Mouse (Mus musculus) liver, embryonic 12.5 days (tissue): ENCODE measurements around the gene Gramd1b. TPM values are rescaled to one million over a fixed set of nuclear protein-coding genes. Genes with fewer than 3 reads are reported as not detected.
"Not testable (repeated sequence)": the region's sequence is repeated elsewhere in the genome, so short reads cannot be mapped to it uniquely, and the experiment has no call there.

ENCODE experiments used
- ATAC-seq: fragments of 200-750 bp; cut with Nextera tagmentation; 2 replicates; pipeline ENCODE4 v1.8.0; 2017; ENCODE audit warnings: moderate number of reproducible peaks, mild to moderate bottlenecking, moderate library complexity
- H3K27ac ChIP-seq: fragments of 300-500 bp; sonication (generic); 2 replicates; pipeline ENCODE4 v1.5.1; 2016; ENCODE audit warnings: mild to moderate bottlenecking
- H3K27me3 ChIP-seq: fragments of 300-500 bp; sonication (generic); replicated peaks from 2 replicates; pipeline ENCODE4 v1.6.1; 2016; ENCODE audit warnings: mild to moderate bottlenecking, moderate library complexity
- H3K36me3 ChIP-seq: fragments of 300-500 bp; sonication (generic); 2 replicates; pipeline ENCODE4 v1.6.1; 2016; ENCODE audit warnings: mild to moderate bottlenecking, moderate library complexity
- H3K4me1 ChIP-seq: fragments of 300-500 bp; sonication (generic); 2 replicates; pipeline ENCODE4 v1.6.1; 2016
- H3K4me2 ChIP-seq: fragments of 300-500 bp; sonication (generic); 2 replicates; pipeline ENCODE4 v1.6.1; 2016; ENCODE audit warnings: mild to moderate bottlenecking, moderate library complexity
- H3K4me3 ChIP-seq: fragments of 300-500 bp; sonication (generic); 2 replicates; pipeline ENCODE4 v1.5.1; 2016; ENCODE audit warnings: mild to moderate bottlenecking, moderate library complexity
- H3K9ac ChIP-seq: fragments of 300-500 bp; sonication (generic); 2 replicates; pipeline ENCODE4 v1.6.1; 2016; ENCODE audit warnings: mild to moderate bottlenecking, moderate library complexity
- H3K9me3 ChIP-seq: fragments of 300-500 bp; sonication (generic); replicated peaks from 2 replicates; pipeline ENCODE4 v1.6.1; 2016; ENCODE audit warnings: mild to moderate bottlenecking, moderate library complexity
- WGBS: fragments of 180-500 bp; shearing (Covaris S2); methylation state at CpG from one replicate; pipeline ENCODE4 v1.1.7; 2016; ENCODE audit not compliant: insufficient replicate concordance; 5-methylcytosine and 5-hydroxymethylcytosine counted together
- polyA plus RNA-seq: library from polyadenylated mRNA; unstranded; fragments of >200 nt; fragmentation: Nextera tagmentation; extraction: Ambion mirVana; gene quantifications from 2 replicates; pipeline ENCODE4 v1.2.1, GENCODE M21; 2016

Gene Gramd1b
- polyA plus RNA-seq, 1 experiment from 2014 or later: 1.7 TPM

DNA sequence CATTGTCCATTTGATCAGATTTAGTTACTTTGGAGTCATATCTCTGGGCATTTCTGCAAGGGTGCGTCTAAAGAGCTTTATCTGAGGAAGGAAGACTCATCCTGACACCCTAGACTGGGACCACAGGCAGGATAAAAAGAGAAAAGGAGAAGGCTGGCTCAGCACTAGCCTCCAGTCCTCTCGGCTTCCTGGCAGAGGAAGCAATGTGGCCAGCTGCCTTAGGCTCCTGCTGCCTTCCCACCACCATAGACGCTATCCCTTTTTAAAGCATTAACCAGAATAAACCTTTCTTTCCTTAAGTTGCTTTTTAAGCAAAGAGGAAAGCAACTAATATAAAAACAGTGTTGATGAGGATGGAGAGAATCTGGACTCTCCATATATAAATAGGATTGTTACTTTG lies 24.6 kb downstream of the Gramd1b start:
- no peak for ATAC-seq
- H3K27me3 ChIP-seq: no peaks in the 10 kb centered on the region
- H3K9me3 ChIP-seq: no peaks in the 10 kb centered on the region
- H3K4me1 ChIP-seq: no peaks in the 10 kb centered on the region
- H3K36me3 ChIP-seq: no peaks in the 10 kb centered on the region
- 20% methylated on average over 3 of the region's 3 CpGs for WGBS
- no peak overlapping the region for H3K27ac ChIP-seq
- no peak overlapping the region for H3K9ac ChIP-seq
- H3K4me3 ChIP-seq: no peak overlapping the region
- H3K4me2 ChIP-seq: no peak overlapping the region

DNA sequence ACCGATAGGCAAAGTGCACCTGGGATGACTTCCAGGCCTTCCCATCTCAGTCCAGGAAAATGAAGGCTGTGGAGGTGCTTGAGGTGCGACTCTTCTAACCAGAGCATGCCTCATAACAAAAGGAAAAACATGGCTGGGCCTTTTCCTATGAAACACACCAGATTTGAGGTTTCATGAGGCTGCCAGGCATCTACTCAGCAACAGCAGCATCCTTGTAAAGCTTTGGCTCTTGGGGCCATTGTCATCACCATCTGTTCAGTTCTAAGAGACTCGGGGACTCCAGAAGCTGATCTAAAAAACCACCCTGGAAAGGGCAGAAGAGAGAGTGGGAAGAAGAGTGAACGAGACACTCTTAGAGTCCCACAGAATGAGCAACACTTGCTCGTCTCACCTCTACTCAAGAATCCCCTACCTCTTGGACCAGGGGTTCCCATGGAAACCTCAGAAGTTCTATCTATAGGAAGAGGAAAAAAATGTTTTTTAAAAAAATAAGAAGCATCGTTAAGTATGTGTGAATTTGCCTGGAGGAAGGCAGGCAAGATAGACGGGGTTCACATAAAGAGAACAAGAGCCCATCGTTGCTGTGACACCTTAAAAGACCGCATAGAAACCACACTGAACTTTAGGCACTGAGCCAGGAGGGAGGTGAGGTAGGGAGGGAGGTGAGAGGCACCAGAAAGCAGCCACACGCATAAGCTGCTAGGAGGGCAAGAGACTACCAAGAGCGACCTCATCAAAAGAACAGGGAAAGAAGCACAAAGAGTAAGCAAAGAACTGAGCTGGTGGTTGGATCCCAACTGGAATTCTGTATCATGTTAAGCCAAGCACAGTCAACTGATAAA lies 25.5 kb downstream of the Gramd1b start:
- H3K9me3 ChIP-seq: no peaks in the 10 kb centered on the region
- no peak overlapping the region for H3K4me2 ChIP-seq
- no peak for ATAC-seq
- H3K9ac ChIP-seq: no peak overlapping the region
- no peak overlapping the region for H3K4me3 ChIP-seq
- no peaks in the 10 kb centered on the region for H3K4me1 ChIP-seq
- H3K36me3 ChIP-seq: no peaks in the 10 kb centered on the region
- H3K27ac ChIP-seq: no peak overlapping the region
- 57% methylated on average over 11 of the region's 11 CpGs for WGBS
- no peaks in the 10 kb centered on the region for H3K27me3 ChIP-seq

DNA sequence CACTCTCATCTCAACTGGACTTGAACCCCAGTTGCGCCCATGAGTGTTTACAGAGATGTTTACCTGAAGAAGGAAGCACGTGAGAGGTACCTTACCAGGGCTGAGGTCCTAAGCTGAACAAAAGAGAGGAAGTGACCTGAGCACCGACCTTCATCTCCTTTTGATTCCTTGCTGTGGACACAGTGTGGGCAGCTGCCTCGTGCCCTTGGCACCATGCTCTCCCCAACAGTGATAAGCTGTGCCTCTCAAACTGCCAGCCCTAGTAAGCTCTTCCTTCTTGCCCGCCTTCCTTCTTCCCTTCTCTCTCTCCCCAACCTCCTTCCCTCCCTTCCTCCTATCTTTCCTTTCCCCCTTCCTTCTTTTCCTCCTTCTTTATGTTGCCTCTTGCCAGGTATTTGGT lies 26.3 kb downstream of the Gramd1b start:
- Histone ChIP-seq H3K27ac (no peak overlapping the region), H3K4me2 (no peak overlapping the region), H3K4me3 (no peak overlapping the region), H3K9me3 (no peaks in the 10 kb centered on the region), H3K4me1 (no peaks in the 10 kb centered on the region), H3K36me3 (no peaks in the 10 kb centered on the region), H3K9ac (no peak overlapping the region), H3K27me3 (no peaks in the 10 kb centered on the region)
- 61% methylated on average over 5 of the region's 5 CpGs for WGBS
- no peak for ATAC-seq

DNA sequence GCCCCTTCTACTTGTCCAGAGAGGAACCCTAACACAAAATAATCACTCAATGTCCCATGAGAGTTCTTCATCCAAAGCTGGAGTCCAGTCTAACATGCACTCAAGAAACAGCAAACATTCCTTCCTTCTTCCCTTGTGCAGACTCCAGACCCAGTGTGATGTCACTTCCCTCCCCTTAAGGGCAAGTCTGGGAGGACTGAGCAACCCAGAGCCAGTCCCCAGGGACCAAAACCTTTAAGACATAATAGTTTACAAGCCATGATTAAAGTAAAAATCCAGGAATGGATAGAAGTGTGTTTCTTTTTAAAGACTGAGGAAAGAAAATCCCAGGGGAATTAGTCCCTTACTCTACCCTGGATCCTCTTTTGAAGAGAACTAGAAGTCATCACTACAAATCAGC lies 30.5 kb downstream of the Gramd1b start:
- H3K36me3 ChIP-seq: no peaks in the 10 kb centered on the region
- ATAC-seq: no peak
- no peak overlapping the region for H3K9ac ChIP-seq
- no peaks in the 10 kb centered on the region for H3K4me1 ChIP-seq
- no peaks in the 10 kb centered on the region for H3K9me3 ChIP-seq
- H3K4me3 ChIP-seq: no peak overlapping the region
- no peak overlapping the region for H3K4me2 ChIP-seq
- H3K27ac ChIP-seq: no peak overlapping the region
- no peaks in the 10 kb centered on the region for H3K27me3 ChIP-seq

DNA sequence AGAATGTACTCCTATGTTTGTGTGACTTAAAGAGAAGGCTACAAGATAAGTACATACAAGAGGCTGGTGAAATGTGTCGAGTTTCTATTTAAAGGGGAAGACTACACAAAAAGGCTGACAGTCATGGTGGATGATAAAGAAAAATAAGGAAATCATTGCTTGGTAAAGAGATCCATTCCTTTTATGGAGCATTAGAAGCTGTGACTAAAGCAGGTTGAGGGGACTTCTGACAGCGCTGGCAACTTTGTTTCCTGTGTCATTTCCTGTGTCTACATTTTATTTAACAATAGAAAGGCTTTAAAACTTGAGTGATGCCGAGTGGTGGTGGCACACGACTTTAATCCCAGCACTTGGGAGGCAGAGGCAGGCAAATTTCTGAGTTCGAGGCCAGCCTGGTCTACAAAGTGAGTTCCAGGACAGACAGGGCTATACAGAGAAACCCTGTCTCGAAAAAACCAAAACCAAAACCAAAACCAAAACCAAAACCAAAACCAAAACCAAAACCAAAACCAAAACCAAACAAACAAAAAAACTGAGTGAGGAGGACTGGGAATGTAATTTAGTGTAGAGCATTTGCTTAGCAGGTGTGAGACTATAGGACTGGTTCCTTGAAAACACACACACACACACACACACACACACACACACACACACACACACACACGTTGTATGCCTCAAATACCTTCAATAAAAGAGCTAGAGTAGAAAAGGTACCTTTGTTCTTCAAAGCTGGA lies 48.7 kb downstream of the Gramd1b start:
- H3K4me1 ChIP-seq, H3K36me3 ChIP-seq, H3K27ac ChIP-seq, H3K9me3 ChIP-seq, H3K4me2 ChIP-seq, ATAC-seq, H3K4me3 ChIP-seq, H3K27me3 ChIP-seq, H3K9ac ChIP-seq: not testable (repeated sequence)
- 25% methylated on average over 7 of the region's 7 CpGs for WGBS

DNA sequence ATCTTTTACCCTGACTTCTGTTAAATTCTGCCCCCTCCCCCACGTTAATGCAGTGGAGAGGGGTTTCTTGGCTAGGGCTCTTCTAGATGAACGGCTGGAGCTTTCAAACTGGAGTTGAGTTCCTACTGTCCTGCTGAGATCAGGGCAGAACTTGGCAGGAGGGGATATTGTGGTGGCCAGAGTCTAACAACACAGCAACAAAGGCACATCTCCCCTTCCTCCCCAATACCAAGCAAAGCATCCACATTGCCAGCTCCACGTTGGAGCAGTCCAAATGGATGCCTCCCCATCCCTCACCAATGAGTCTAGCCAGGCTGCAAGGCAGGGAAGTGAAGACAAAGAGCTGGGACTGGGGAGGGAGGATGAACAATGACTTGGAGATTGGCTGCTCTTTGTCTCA lies 49.9 kb downstream of the Gramd1b start:
- Histone ChIP-seq H3K27ac (no peak overlapping the region), H3K27me3 (no peaks in the 10 kb centered on the region), H3K4me2 (no peak overlapping the region), H3K4me3 (no peak overlapping the region), H3K9me3 (no peaks in the 10 kb centered on the region), H3K36me3 (no peaks in the 10 kb centered on the region), H3K4me1 (no peaks in the 10 kb centered on the region), H3K9ac (no peak overlapping the region)
- WGBS: 41% methylated on average over 3 of the region's 3 CpGs
- no peak for ATAC-seq

DNA sequence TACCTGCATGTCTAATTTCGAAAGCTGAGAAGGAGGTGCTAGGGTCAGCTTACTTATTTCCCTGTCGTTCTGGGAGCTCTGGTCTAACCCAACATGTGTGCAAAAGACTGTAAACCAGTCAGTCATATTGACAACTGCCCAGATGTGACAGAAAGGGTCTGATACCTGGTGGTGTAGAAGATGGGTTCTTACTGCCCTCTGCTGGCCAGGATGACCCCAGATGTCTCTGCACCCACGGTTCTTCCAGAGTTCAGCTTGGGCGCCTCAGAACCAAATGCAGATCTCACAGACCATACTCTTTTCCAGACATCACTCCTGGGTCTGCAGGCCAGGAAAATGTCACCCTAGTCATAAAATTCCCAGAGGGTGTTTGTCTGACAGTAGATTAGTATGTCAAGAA lies 51.9 kb downstream of the Gramd1b start:
- H3K27ac ChIP-seq: no peak overlapping the region
- H3K36me3 ChIP-seq: no peaks in the 10 kb centered on the region
- ATAC-seq: no peak
- WGBS: 31% methylated on average over 4 of the region's 4 CpGs
- no peak overlapping the region for H3K4me3 ChIP-seq
- no peaks in the 10 kb centered on the region for H3K9me3 ChIP-seq
- H3K4me1 ChIP-seq: no peaks in the 10 kb centered on the region
- H3K9ac ChIP-seq: no peak overlapping the region
- H3K4me2 ChIP-seq: no peak overlapping the region
- no peaks in the 10 kb centered on the region for H3K27me3 ChIP-seq

DNA sequence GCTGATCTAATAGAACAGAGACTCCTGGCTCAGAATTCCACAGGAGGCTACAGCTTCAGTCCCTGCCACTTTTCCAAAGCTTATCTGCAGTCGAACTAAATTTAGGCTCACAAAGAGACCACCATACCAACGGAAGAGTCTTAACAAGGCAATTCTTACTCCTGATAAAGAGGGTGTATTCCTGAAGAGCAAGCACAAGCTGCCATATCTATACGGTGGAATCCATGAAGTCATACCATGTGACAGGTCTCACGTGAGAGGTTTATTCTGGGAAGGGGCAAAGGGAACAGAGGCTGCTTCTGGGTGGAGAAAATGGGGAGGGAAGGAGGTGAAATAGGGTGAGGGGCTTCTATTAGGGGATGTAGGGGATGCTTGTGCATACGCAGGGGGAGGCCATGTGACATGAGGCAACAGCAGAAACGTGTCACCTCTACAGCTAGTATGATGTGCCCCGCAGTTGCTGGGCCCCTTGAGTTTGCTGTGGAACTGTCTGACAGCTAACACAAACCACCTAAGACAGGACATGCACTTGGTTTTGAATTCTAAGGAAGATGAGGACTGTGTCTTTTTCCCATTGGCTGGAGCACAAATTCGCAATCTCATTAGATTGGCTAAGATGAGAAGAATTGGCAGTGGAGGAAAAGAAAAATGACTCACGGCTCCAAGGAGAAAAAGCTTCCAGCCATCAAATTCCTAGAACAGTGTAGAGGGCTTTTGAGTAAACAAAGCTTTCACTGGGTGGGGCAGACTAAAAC lies 52.9 kb downstream of the Gramd1b start:
- Histone ChIP-seq H3K4me2 (no peak overlapping the region), H3K27ac (no peak overlapping the region)
- 60% methylated on average over 9 of the region's 9 CpGs for WGBS

DNA sequence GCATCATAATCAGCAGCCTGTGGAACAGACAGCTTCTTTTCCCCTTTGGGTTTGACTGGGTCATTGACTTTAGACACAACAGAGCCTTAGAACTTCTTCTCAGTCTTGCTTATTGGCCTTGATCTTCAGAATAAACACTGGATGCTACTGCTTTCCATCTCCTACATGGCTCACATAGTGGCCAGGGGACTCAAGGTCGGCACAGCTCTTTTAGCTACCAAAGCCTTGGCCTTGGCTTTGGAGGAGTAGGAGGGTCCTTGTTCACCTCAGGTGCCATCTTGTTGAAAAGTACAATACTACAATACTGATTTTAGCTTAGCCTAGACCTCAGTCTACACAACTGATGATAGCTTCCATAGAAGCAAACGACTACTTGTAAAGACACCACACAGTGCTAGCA lies 53.6 kb downstream of the Gramd1b start:
- Histone ChIP-seq H3K9ac (no peak overlapping the region), H3K9me3 (no peaks in the 10 kb centered on the region), H3K4me1 (no peaks in the 10 kb centered on the region), H3K36me3 (no peaks in the 10 kb centered on the region), H3K4me2 (no peak overlapping the region), H3K27me3 (no peaks in the 10 kb centered on the region), H3K27ac (no peak overlapping the region), H3K4me3 (no peak overlapping the region)
- 70% methylated on average over 2 of the region's 2 CpGs for WGBS
- ATAC-seq: no peak

More for the DNA sequence above, 52.9 kb downstream of the Gramd1b start:
- H3K36me3 ChIP-seq: no peaks in the 10 kb centered on the region
- no peak for ATAC-seq
- no peak overlapping the region for H3K4me3 ChIP-seq
- H3K4me1 ChIP-seq: no peaks in the 10 kb centered on the region
- no peaks in the 10 kb centered on the region for H3K9me3 ChIP-seq
- H3K9ac ChIP-seq: no peak overlapping the region
- H3K27me3 ChIP-seq: no peaks in the 10 kb centered on the region

DNA sequence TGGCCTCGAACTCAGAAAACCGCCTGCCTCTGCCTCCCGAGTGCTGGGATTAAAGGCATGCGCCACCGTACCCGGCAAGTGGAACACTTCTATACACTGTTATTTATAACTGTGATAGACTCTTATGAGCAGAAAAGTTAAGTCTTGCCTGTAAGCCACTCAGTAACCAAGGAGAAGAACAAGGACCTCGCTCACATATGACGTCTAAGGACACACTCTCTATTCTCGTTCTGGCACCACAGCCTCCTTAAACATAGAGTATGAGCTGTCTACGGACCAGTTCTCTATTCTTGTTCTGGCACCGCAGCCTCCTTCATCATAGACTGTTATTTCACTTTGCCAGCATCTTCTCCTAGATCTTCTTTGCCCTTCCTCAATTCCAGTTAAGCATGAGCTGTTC lies 55.1 kb downstream of the Gramd1b start:
- no peak overlapping the region for H3K27ac ChIP-seq
- H3K9ac ChIP-seq: no peak overlapping the region
- ATAC-seq: no peak
- no peaks in the 10 kb centered on the region for H3K27me3 ChIP-seq
- H3K4me2 ChIP-seq: no peak overlapping the region
- H3K4me1 ChIP-seq: no peaks in the 10 kb centered on the region
- no peak overlapping the region for H3K4me3 ChIP-seq
- no peaks in the 10 kb centered on the region for H3K9me3 ChIP-seq
- H3K36me3 ChIP-seq: no peaks in the 10 kb centered on the region
- WGBS: 76% methylated on average over 11 of the region's 11 CpGs

DNA sequence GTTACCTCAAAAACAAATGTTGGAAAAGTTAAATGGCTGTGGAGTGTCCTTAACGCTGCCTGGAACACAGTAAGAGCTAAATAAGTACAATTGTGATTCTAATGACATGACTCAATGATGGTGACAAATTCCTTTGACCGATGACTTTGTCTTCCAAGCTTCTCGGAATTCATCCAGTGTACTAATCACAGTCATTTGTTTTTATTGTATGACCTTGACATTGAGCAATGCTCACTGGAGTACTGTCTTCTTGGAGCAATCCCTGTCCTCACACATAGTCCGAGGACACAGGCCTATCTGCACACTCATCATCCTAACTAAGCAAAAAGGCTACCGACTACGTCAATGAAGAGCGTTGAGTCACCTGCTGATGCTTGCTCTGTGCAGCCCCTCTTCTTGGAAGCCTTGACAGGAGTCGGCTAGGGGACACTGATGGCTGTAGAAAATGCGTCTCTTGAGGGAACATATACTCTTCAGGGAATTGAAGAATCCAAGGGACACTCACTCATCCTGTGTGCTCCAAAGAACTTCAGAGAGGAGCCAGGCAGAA lies 58.1 kb downstream of the Gramd1b start:
- ATAC-seq: no peak
- Histone ChIP-seq H3K27me3 (no peaks in the 10 kb centered on the region), H3K4me3 (no peak overlapping the region), H3K9me3 (no peaks in the 10 kb centered on the region), H3K4me2 (no peak overlapping the region), H3K27ac (no peak overlapping the region), H3K36me3 (no peaks in the 10 kb centered on the region), H3K9ac (no peak overlapping the region), H3K4me1 (no peaks in the 10 kb centered on the region)
- 71% methylated on average over 9 of the region's 9 CpGs for WGBS
